Mouse (Mus musculus): ENCODE measurements around the gene Hsd3b5. TPM values are rescaled to one million over a fixed set of nuclear protein-coding genes. Genes with fewer than 3 reads are reported as not detected.

Hsd3b5 gene
- not detected for polyA plus RNA-seq (2017; shearing (Covaris generic))

GRCm38 (mm10) chr3:98630152-98630551, at the start of gene Hsd3b5:
Hsd3b5 (minus strand) TSS chr3:98630252.

GRCm38 (mm10) chr3:98588707-98589106, 41.3 kb downstream of the Hsd3b5 start, which contains the start of gene Gm10681:
Gm10681 (minus strand) TSS chr3:98588807.

Other genes with a start within 250 kb of the Hsd3b5 start
- gene Zfp697, start 247.8 kb downstream of the Hsd3b5 start, polyA plus RNA-seq (2017; shearing (Covaris generic)) = not detected
- 0.50 TPM for gene Gm4450, start 173.1 kb downstream of the Hsd3b5 start, polyA plus RNA-seq (2017; shearing (Covaris generic))
- not detected for gene Hsd3b4, start 119.7 kb downstream of the Hsd3b5 start, polyA plus RNA-seq (2017; shearing (Covaris generic))
- gene Gm10681, start 41.4 kb downstream of the Hsd3b5 start, polyA plus RNA-seq (2017; shearing (Covaris generic)) = not detected
- gene Hsd3b2, start 94.3 kb upstream of the Hsd3b5 start, polyA plus RNA-seq (2017; shearing (Covaris generic)) = not detected
- 0.13 TPM for gene Hsd3b3, start 132.9 kb upstream of the Hsd3b5 start, polyA plus RNA-seq (2017; shearing (Covaris generic))
- gene Hsd3b6, start 184.2 kb upstream of the Hsd3b5 start, polyA plus RNA-seq (2017; shearing (Covaris generic)) = not detected
- gene Hsd3b1, start 229.5 kb upstream of the Hsd3b5 start, polyA plus RNA-seq (2017; shearing (Covaris generic)) = not detected

Measured in effector memory CD4-positive, alpha-beta T cell, adult 7 months (primary cell).